ENCODE assay signal across 8 mouse cellular contexts in genomic region chr17:34263068-34263467, GRCm38 (mm10). TPM values are rescaled to one million over a fixed set of nuclear protein-coding genes. Genes with fewer than 3 reads are reported as not detected.
DNase-seq lines count a peak whose midpoint lies in the region; ATAC-seq lines count a peak whose summit lies in the region.

No protein-coding gene starts in this region.

- peak; percentile 73 for DNase-seq in adipocyte (ENCODE audit: low spot score)
- DNase-seq in cerebellum, postnatal 4 days (ENCODE audit: low spot score in 2 of 2): peak; percentile 43 to 70
- peak; percentile 55 for DNase-seq in gastrocnemius, postnatal 10 days
- DNase-seq in left cerebral cortex, adult 8-10 months (ENCODE audit: low spot score in 2 of 2): peak; percentile 24 to 51
- DNase-seq in right cerebral cortex, postnatal 14 days: peak; percentile 40
- DNase-seq in urinary bladder, postnatal 4 days (ENCODE audit: low spot score in 2 of 2): peak; percentile 30 to 67

- ATAC-seq in inflammation-experienced regulatory T-cells, adult 6 months: peak; percentile 82
- peak; percentile 90 for ATAC-seq in megakaryocyte, adult 5-6 weeks (ENCODE audit: poor library complexity, severe bottlenecking)

RNA-seq across cellular contexts. Expression of gene H2-Ab1, which starts 5.6 kb away (rescaled TPM):
- 1 to 10 TPM; 3.6 to 4.1 TPM for total RNA-seq in gastrocnemius, postnatal 10 days (2021)
- 10 to 100 TPM in 2 of 3 experiments, 1 to 10 TPM in 1; 4.3 to 76.2 (median 34.9) TPM for polyA plus RNA-seq in inflammation-experienced regulatory T-cells, adult 6 months (2017; shearing (Covaris generic))
- total RNA-seq in left cerebral cortex, adult 8-10 months (2022): 10 to 100 TPM in 2 of 4 experiments, 1 to 10 TPM in 2; 2.4 to 30.3 (median 11.7) TPM
- total RNA-seq in megakaryocyte, adult 5-6 weeks (2015): 145 and 162 TPM in 2 replicates
- total RNA-seq in megakaryocyte, adult 5-6 weeks (2017): 136 and 181 TPM in 2 replicates

RNA-seq across cellular contexts. Expression of gene H2-Ob, which starts 24.4 kb away (rescaled TPM):
- total RNA-seq in gastrocnemius, postnatal 10 days (2021): under 1 TPM; 0.26 to 0.34 TPM
- polyA plus RNA-seq in inflammation-experienced regulatory T-cells, adult 6 months (2017; shearing (Covaris generic)): 10 to 100 TPM in 2 of 3 experiments, 1 to 10 TPM in 1; 8.4 to 87.4 (median 63.4) TPM
- 1 to 10 TPM in 2 of 4 experiments, under 1 TPM in 2; 0.54 to 1.3 (median 0.90) TPM for total RNA-seq in left cerebral cortex, adult 8-10 months (2022)
- 4.2 and 4.7 TPM in 2 replicates for total RNA-seq in megakaryocyte, adult 5-6 weeks (2015)
- total RNA-seq in megakaryocyte, adult 5-6 weeks (2017): 2.4 and 2.5 TPM in 2 replicates

RNA-seq across cellular contexts. Expression of gene H2-Aa, which starts 24.6 kb away (rescaled TPM):
- total RNA-seq in gastrocnemius, postnatal 10 days (2021): 1 to 10 TPM; 4.5 TPM
- 10 to 100 TPM in 2 of 3 experiments, 1 to 10 TPM in 1; 9.3 to 75.1 (median 44.7) TPM for polyA plus RNA-seq in inflammation-experienced regulatory T-cells, adult 6 months (2017; shearing (Covaris generic))
- total RNA-seq in left cerebral cortex, adult 8-10 months (2022): 10 to 100 TPM in 2 of 4 experiments, 1 to 10 TPM in 2; 3.4 to 37.3 (median 13.3) TPM
- 193 and 213 TPM in 2 replicates for total RNA-seq in megakaryocyte, adult 5-6 weeks (2015)
- total RNA-seq in megakaryocyte, adult 5-6 weeks (2017): 91.8 and 109 TPM in 2 replicates

RNA-seq across cellular contexts. Expression of gene H2-Eb1, which starts 42.6 kb away (rescaled TPM):
- 1 to 10 TPM; 2.9 to 5.0 TPM for total RNA-seq in gastrocnemius, postnatal 10 days (2021)
- polyA plus RNA-seq in inflammation-experienced regulatory T-cells, adult 6 months (2017; shearing (Covaris generic)): 10 to 100 TPM; 15.0 to 67.6 (median 57.7) TPM
- 10 to 100 TPM in 2 of 4 experiments, 1 to 10 TPM in 2; 2.7 to 26.0 (median 9.3) TPM for total RNA-seq in left cerebral cortex, adult 8-10 months (2022)
- 35.4 and 38.0 TPM in 2 replicates for total RNA-seq in megakaryocyte, adult 5-6 weeks (2015)
- 72.9 and 114 TPM in 2 replicates for total RNA-seq in megakaryocyte, adult 5-6 weeks (2017)

RNA-seq across cellular contexts. Expression of gene Tap2, which starts 59.7 kb away (rescaled TPM):
- total RNA-seq in gastrocnemius, postnatal 10 days (2021): 1 to 10 TPM; 6.5 to 7.0 TPM
- polyA plus RNA-seq in inflammation-experienced regulatory T-cells, adult 6 months (2017; shearing (Covaris generic)): 100 to 1,000 TPM in 2 of 3 experiments, 10 to 100 TPM in 1; 94.0 to 181 (median 103) TPM
- 10 to 100 TPM; 10.2 to 18.0 (median 16.3) TPM for total RNA-seq in left cerebral cortex, adult 8-10 months (2022)
- 6.4 and 7.1 TPM in 2 replicates for total RNA-seq in megakaryocyte, adult 5-6 weeks (2015)
- total RNA-seq in megakaryocyte, adult 5-6 weeks (2017): 34.2 and 35.9 TPM in 2 replicates

Comparison
In these comparisons a context has a peak if more than half of its experiments do, and no peak if none do; other contexts are left out.
1. Peak in every context shown above with its lines: DNase-seq and ATAC-seq.
2. RNA of gene H2-Ab1, which starts 5.6 kb away (total RNA-seq): 136 to 181 TPM in megakaryocyte, adult 5-6 weeks; 2.4 to 30.3 TPM in left cerebral cortex, adult 8-10 months and 3.6 to 4.1 TPM in gastrocnemius, postnatal 10 days; every median in the first group is over 4 times any median in the second.